Mouse (Mus musculus) lung, postnatal 14 days (tissue): ENCODE results near the gene Aadat.
"Not testable (repeated sequence)": the region's sequence is repeated elsewhere in the genome, so short reads cannot be mapped to it uniquely, and the experiment has no call there.

Source experiments
- DNase-seq: peaks from one replicate; pipeline ENCODE4 v3.0.0; 2021

Aadat gene

GRCm38 (mm10) chr8:60505653-60506521 lies at the start of gene Aadat:
TSS of gene Aadat (plus strand) at chr8:60505932.
- peak; percentile 39 for DNase-seq

- peak; percentile 54 for DNase-seq
Observed at GRCm38 (mm10) chr8:60466686-60467335, 38.9 kb upstream of the Aadat start.

GRCm38 (mm10) chr8:60490147-60490546 lies 15.6 kb upstream of the Aadat start:
- no peak for DNase-seq

GRCm38 (mm10) chr8:60491871-60492270 lies 13.9 kb upstream of the Aadat start:
- DNase-seq, result no peak

- DNase-seq, result no peak
Observed at GRCm38 (mm10) chr8:60492471-60492870, 13.3 kb upstream of the Aadat start.

GRCm38 (mm10) chr8:60494606-60495005 lies 11.1 kb upstream of the Aadat start:
- no peak for DNase-seq

- not testable (repeated sequence) for DNase-seq
Observed at GRCm38 (mm10) chr8:60495046-60495445, 10.7 kb upstream of the Aadat start.

- DNase-seq, result no peak
Observed at GRCm38 (mm10) chr8:60503098-60503497, 2.6 kb upstream of the Aadat start, which contains the start of gene Gm10283. TSS of gene Gm10283 (minus strand) at chr8:60503198.

- DNase-seq, result no peak
Observed at GRCm38 (mm10) chr8:60518286-60518685, 12.6 kb downstream of the Aadat start.

GRCm38 (mm10) chr8:60534945-60535344 lies 29.2 kb downstream of the Aadat start:
- DNase-seq, result no peak

- no peak for DNase-seq
Observed at GRCm38 (mm10) chr8:60566783-60567182, 61.1 kb downstream of the Aadat start.

- DNase-seq, result no peak
Observed at GRCm38 (mm10) chr8:60577231-60577630, 71.5 kb downstream of the Aadat start.

- DNase-seq, result no peak
Observed at GRCm38 (mm10) chr8:60583369-60583768, 77.6 kb downstream of the Aadat start.

- DNase-seq, result not testable (repeated sequence)
Observed at GRCm38 (mm10) chr8:60591352-60592105, 85.8 kb downstream of the Aadat start.

GRCm38 (mm10) chr8:60594761-60595160 lies 89.0 kb downstream of the Aadat start:
- peak; percentile 5 for DNase-seq
